Mouse (Mus musculus): ENCODE data around the gene Plxdc2. TPM values are rescaled to one million over a fixed set of nuclear protein-coding genes. Genes with fewer than 3 reads are reported as not detected.

Gene Plxdc2
- total RNA-seq (2022), result 10 to 100 TPM; 29.1 to 71.3 (median 50.6) TPM

DNA sequence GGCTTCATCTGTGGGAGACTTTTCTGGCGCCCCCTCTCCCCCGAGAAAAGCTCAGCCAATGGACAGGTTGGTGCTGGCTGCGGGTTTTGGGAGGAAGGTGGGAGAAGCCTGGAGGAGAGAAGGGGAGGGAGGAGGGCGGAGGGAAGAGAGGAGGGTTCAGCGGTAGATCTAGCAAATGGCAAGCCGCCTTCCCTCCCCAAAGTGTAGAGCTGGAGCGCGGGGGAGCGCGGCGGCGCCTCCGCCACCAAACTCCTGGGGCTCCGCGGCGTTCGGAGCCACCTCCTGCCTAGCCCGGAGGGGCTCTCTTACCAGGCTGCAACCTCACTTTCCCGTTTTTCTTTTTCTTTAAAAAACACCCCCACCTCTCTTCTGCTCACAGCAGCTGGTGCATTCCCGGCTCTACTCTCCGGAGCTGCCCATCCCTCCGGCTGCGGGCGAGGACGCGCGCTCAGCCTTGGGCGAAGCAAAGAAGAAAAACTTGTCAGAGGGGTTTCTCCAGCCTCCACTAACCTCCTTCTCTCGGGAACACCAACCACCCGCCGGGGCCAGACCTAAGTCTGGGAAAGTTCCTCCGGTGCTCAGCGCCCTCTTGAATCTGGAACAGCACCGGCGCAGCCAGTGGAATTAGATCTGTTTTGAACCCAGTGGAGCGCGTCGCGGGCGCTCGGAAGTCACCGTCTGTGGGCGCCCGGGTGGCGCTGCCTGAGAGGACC, at the start of gene Plxdc2:
Gene Plxdc2 (plus strand): TSS at position 199 of the 713 bp plus-strand sequence.
- peak; percentile 77 to 79 for DNase-seq (ENCODE audit: low spot score in 2 of 2)

DNA sequence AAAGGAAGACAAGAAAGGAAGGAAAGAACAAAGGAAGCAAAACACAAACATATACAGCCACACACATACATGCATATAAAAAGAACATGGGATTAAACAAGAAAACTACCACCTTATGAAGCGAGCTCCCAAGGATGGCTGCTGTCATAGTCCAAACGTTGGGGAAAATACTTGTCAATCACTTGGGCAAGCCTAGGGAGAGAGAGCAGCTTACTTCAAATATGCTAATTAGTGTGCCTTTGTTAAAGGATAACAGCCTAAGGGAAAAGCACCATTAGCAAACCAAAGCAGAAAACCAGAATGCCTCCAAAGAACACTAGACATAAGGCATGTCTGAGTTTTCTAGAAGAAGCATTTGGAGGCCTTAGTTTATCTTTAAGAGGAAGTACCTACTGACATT, 45.7 kb upstream of the Plxdc2 start:
- DNase-seq (ENCODE audit: low spot score in 2 of 2), result no peak

DNA sequence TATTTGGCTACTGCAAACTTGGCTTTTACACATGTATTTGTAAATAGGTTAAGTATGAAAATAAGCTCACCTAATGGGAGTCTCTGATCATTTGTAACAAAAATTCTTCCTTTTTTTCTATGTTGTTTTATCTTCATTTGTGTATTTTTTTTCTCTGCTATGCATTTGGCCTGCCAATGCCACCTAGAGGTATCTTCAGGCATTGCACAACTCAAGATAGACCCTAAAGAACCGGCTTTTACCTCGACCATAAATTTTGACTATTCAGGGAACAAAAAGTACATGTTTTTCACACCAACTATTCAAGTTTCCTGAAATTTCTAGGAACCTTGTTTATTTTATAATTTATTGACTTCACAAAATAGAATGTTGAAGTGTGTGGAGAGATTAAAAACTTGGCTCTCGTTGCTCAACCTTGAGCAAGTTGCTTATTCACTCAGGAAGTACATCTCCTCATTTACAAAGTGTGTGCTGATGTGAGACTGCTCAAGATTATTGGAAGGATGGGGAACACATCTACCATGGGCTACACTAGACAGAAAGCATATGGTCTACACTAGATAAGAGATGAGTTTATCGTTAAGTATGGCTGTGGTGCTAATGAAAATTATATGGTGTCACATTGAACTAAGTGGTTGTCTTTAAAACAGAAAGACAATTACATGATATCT, 43.6 kb upstream of the Plxdc2 start:
- DNase-seq (ENCODE audit: low spot score in 2 of 2), result peak in 1 of 2 experiments; percentile 19

DNA sequence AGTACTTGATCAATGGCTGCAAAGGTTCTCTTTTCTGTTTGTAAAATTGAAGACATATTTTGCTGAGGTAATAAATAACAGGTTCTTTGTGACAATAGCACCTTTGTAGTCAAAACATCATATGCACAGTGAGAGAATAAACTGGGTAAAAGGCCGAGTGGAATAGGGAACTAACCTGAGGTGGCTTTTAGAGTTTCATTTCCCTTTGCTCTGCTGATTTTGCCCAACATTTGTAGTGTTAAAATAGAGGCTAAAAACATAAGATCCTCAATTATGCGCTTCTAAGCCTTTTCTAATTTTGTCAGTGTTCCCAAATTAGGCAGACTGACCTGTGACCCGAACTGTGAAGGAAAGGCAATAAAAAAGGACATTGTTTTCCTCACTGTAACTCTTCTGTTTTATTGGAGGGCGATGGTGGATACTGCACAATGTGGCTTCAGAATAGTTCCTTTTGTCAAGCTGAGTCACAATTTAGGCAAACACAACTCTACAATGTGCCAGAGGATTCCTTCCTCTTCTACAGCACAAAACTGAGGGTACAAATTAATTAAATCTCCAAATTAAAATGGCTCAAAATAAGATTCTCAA, 20.8 kb upstream of the Plxdc2 start:
- DNase-seq (ENCODE audit: low spot score in 2 of 2), result no peak

DNA sequence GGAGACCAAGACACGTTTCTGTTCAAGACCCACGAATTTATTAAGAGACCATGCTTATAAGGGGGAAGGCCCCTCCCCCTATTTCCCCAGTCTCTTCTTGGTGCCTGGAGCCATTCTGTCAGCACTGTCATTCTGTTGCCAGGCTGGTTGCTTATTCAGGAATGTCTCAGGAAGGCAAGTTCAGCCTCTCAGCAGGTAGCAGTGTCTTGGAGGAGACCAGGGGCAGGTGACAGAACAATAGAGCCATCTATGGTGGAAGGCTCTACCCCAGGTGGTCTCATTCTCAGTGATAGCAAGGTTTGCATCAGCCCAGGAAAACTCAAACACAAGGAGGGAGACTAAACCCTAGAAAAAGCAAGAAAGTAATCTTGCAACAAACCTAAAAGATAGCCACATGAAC, 11.5 kb upstream of the Plxdc2 start:
- DNase-seq (ENCODE audit: low spot score in 2 of 2), result no peak

DNA sequence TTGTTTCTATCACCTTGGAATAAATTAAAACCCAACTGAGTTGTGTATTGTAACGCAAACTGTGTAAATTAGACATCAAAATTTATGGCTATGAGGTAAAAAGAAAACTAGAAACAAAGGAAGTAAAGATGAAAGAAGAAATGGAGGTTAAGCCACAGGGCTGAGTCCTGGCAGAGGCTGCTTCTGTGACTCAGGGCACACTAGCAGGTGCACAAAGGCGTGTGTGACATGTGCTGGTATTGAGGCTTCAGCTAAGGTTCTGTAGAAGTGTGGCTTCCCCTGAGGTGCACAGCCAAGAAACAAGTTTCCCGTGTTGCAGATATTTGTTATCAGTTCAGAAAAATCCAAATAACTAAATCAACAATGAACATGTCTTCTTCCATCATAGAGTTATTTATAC, 5.0 kb upstream of the Plxdc2 start:
- no peak for DNase-seq (ENCODE audit: low spot score in 2 of 2)

DNA sequence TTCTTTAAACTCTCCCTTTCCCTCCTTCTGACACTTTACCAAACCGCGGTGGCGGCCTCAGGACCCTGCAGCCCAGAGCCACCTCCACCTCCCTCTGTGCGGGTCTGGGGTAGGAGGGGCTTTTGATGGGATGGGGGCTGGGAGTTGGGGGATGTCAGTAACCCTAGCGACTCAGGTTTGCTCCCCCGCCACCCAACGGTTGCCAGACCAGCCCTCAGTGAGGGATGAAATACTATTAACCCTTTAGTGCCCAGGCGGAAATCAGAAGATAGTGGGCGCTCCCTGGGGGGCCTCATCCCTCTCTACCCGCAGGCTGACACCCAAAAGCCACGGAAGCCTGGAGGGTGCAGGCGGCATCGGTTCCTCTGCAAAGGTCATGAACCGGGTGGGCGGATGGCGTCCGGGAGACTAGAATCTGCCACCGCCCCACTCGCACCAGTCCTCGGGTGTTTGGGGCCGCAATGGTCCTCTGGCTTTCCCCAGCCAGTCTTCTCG, 446 bp upstream of the Plxdc2 start:
- peak in 1 of 2 experiments; percentile 29 for DNase-seq (ENCODE audit: low spot score in 2 of 2)

DNA sequence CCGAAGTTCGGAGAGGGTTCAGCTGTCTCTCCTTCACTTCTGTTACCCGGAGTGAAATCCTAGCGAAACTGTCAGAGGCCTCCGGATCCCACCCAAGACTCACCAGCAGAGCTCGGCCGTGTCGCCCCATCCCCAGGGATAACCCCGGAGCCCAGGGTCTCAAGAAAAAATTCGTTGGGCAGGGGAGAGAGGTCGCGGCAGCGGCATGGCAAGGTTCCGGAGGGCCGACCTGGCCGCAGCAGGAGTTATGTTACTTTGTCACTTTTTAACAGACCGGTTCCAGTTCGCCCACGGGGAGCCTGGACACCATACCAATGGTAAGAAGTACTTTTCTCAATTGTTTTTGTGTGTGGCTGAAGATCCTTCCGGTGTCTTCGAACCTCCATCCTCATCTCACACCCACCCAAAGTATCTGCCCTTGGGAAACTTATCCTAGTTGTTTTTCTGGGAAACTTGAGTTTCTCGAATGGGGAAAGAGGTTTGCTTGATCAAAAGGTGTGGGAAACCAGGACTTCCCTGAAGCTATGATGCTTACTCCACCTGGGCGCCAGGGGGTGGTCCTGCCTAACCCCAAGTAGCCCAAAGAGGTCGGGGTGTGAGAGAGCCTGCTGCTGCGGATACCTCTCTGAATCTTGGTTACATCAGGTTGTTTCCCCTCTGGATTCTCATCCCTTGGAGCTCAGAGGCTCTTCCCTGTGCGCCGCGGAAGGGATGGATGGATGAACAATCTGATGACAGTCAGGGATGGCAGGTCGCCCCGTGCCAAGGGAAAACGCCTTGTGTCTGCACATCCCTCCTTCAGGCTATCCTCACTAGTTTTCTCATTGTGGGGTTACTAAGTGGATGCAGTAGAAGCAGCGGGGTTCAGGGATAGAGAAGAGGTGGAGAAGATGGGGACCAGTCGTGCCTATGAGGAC, 1.1 kb downstream of the Plxdc2 start:
- DNase-seq (ENCODE audit: low spot score in 2 of 2), result peak in 1 of 2 experiments; percentile 13

DNA sequence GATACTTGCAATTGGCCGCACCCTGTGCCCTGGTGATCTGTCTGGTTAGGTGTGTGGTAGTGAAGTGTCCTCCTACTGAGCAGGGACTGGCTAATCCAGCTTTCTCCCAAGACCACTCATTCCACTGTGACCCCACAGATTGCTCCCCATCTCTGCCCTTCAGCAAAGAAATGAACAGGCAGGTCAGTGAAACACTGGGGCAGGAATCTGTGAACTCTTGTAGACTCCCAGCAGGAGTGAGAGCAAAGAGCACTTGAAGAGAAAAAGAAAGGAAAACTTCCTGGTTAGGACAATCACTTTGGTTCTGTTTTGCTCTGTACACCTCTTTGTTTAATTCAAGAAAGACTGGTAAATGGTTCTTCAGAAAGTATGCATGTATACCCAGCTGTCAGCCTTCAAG, 1.8 kb downstream of the Plxdc2 start:
- DNase-seq (ENCODE audit: low spot score in 2 of 2), result no peak

DNA sequence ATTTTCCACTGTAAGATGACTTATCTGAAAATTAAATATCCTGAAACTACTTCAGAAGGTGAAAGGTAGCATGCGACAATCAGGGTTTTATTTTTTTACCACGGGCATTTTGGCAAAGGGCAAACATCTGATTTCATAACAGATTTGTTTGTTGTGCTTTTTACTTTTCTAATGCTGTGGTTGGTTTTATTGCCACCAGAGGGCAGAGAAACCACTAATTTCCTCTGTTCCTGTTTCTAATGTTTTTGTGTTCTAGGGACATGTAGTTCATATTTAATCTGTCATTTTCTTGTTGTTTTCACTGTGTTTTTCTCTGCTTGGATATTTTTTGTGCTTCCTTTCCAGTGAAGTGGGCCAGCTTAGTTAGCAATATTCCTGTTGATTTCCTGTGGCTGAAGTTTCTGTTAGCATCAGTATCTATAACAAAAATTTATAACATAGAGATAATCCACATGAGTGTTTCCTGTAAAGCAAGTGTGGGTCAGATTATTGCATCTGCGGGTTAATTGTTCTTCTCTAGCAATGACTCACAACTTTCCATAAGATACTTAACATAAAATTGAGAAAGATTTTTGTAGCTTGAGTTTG, 3.3 kb downstream of the Plxdc2 start:
- DNase-seq (ENCODE audit: low spot score in 2 of 2), result peak in 1 of 2 experiments; percentile 22

DNA sequence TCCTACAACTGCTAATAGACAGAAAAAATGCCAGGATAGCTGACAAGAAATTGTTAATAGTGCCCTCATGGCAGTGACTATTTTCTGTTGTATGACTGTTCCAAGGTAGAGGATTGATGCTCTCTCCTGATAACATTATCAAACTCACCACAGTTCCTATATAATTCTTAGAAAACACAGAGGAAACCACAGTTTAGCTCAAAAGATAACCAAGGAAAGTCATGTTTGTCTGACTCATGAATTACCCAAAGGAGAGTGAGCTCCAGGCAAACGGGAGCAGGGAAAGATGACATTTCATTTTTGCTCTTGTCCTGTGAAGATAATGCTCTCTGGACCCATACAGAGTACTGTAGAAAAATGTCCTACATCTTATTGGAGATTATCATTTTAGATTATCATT, 8.6 kb downstream of the Plxdc2 start:
- DNase-seq (ENCODE audit: low spot score in 2 of 2), result no peak

DNA sequence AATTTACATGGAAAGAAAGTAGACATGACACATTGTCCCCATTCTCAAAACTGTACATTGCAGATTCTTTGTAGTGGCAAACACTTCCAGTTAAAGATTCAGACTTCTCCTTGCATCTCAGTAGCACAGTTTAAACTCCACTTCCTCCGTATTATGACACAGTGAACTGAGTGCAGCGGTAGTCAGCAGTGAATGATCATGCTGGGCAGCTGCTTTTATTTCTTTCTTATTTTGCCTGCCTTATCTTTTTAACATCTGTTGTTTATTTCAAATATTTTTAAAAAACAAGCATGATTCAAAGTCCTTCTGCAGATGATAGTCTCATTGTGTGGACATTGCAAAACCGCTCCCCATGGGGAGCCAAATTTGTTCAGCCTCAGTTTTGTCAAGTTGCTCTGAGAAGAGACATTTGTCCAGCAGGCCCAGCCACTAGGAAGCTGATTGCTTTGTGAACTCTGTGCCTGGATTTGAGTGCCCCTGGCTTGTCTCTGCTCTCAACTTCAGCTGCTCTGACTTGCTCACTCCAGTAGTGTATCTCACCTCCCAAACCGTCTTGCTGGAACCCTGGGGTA, 9.8 kb downstream of the Plxdc2 start:
- DNase-seq (ENCODE audit: low spot score in 2 of 2), result no peak

DNA sequence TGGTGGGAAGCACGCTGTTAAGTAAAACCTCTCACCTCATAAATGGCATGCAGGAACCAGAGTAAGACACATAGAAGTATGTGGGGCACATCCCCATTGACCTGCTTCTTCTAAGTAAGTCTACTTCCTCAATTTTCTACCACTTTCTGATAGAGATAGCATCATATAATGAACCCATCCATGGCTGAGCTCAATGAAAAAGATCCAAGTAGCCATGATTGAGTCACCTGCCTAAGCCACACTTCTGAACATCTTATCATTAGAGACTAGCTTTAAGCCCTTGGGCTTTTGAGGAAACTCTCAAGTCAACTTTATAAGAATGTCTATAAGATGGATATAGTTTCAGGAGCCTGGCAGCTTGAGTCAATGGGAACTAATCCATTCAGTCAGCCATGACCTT, 14.3 kb downstream of the Plxdc2 start:
- DNase-seq (ENCODE audit: low spot score in 2 of 2), result no peak

DNA sequence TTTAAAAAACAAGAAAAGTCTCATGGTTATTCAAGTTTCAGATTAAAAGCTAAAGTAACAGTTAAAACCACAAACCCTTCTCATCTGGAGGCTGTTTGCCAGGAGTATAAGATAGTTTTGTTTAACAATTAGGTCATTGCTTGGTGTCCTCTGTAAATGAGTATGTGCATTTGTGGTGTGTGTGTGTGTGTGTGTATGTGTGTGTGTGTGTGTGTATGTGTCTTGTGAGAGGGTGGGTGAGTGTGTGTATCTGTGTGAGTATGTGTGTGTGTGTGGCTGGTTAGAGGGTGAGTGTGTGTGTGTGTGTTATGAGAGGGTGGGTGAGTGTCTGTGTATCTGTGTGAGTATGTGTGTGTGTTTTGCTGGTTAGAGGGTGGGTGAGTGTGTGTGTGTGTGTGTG, 18.2 kb downstream of the Plxdc2 start:
- no peak for DNase-seq (ENCODE audit: low spot score in 2 of 2)

DNA sequence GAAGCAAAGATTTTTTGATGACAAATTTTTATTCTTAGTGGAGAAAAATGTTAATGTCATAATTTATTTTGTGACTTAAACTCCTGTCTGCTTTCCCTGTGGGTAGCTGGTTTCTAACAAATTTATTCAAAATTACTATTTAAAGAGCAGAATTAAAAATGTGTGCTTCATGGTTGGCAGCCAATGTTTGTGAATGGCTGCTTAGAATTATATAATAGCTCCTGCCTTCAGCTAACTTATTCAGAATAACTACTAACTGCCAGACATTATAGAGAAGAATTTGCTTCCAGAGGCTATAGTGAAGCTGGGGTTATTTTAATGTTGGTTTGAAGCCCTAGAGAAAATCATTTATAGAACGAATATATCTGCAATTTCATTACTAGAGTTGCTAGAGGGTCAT, 30.1 kb downstream of the Plxdc2 start:
- no peak for DNase-seq (ENCODE audit: low spot score in 2 of 2)

DNA sequence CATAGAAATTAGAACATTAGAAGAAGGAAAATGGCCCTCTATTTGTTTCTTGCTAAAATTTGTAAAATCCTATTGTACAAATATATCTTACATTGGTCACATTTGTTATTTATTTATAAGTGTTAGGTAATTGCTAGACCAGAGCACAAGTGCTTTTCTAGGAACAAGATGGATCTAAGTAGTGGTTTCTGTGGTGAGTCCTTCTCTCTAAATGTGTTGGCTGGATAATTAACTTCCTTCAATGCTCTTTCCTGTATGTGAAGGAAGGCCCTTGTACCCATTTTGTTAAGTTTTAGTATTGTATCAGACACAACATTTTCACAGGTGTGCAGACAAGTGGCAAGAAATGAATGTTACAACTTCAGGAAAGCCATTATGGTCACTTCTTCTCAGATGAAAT, 30.6 kb downstream of the Plxdc2 start:
- no peak for DNase-seq (ENCODE audit: low spot score in 2 of 2)

DNA sequence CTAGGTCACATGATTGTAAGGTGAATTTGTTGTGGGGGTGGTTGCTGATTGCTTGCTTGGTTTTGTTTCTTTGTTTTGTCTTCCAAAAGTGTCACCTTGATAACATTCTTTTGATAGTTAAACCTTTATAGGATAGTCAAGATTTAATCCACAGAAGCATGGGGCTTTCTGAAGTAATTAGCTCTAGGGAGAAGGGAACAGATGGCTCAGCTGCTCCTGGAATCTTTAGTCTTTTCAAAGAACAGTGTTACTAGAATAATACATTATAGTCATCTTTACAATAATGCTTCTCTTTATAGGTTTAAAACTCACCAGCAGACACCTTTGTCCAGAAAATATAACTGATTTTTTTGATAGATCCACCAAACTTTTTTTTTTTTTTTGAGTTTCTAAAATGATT, 31.7 kb downstream of the Plxdc2 start:
- DNase-seq (ENCODE audit: low spot score in 2 of 2), result no peak

DNA sequence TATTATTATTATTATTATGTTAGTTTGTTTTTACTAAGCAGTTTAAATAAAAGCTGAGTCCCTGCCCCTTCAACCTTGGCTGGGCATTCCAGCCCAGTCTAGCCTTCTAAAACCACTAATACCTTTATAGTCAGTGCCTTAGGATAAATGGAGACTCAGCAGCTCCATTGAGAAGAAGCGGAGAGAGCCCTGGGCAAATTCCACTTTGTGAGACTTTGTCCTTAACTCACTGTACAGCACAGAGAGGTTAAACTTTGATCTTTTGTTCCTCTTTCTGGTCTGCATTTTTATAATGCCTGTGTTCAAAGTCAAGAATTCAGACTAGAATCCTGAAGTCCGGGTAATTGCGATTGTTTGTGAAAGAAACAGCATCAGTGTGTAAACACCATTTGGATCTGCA, 41.4 kb downstream of the Plxdc2 start:
- DNase-seq (ENCODE audit: low spot score in 2 of 2), result no peak

DNA sequence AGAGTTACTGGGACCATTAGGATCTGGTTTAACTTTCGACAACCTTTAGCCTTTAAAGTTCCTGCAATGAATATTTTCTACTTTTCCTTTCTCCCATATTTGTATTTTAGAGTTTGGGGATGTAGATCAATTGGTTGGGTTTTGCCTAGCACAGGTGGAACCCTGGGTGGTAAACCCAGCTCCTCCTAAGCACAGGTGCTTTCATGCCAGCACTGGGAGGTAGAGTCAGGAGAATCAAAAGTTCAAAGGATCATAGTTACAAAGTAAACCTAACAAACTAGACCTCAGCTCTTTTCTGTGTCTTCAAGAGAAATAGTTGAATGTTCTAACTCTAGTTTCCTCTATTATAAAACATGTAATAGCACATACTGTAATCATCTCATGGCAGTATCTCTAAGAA, 41.9 kb downstream of the Plxdc2 start:
- no peak for DNase-seq (ENCODE audit: low spot score in 2 of 2)

DNA sequence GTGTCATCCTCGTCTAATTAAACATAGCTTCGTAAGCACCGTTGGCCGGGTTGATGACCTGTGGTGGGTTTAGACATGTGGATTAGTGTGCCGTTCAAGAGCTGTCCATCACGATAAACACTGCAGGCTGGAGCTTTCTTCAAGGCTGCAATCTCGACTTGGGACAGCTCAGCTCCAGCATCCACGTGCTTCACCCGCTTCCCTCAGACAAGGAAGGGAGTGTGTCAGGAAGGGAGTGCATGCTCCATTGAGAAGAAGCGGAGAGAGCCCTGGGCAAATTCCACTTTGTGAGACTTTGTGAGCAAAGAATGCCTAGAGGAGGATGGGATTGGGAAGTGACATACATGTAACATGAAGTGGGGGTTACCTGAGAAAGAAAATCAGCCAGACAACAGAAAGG, 42.8 kb downstream of the Plxdc2 start:
- no peak for DNase-seq (ENCODE audit: low spot score in 2 of 2)

DNA sequence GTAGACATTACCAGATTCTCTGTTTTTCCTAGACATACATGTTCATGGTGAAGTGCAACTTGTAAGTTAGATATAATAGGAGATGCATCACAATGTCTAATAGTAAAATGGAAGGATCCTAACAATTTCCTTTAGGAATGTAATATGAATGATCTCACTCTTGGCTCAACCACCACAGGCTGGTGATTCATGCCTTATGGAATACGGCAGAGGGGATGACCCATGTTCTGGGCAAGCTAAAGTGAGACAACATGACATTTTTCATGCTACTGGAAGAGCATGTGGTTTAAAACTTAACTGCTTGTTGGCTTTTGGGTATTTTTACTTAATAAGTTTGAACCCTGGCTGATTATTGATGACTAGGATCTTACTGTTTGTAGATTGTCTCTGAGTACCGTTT, 50.4 kb downstream of the Plxdc2 start:
- no peak for DNase-seq (ENCODE audit: low spot score in 2 of 2)
